25 mouse cellular contexts compared by ENCODE assay signal in the genomic region with DNA sequence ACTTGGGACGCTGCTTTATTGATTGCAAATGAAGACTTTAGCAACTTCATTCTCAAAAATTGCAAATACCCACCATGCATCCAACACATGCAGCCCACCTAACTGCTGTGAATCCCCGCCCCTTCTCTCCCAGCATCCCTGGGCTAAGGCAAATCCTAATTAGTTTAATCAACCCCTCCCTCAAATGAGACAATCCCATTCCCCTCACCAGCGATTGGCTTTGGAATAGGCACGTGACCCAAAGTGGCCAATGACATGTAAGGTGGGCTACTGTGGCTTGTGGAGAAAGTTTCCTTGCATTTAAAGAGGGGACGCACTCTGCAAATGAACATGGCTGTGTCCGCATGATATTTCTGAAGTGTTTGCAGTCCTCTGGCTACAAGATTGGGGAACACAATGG. TPM values are rescaled to one million over a fixed set of nuclear protein-coding genes. Genes with fewer than 3 reads are reported as not detected.
A peak's percentile ranks its signal among the peaks of the same experiment; 100 is the strongest.
DNase-seq lines count a peak whose midpoint lies in the region; ATAC-seq and TF ChIP-seq lines count a peak whose summit lies in the region.
"Had no signal": no experiment of that assay in that cellular context is flagged by ENCODE, and none has a peak within 500 bp of the region (broad histone marks: within the 10 kb centered on the region; RNA-seq: fewer than 3 reads in every experiment).

No protein-coding gene starts in this region.

- no peak for DNase-seq in testis, postnatal 10 days (ENCODE audit: low spot score)
- DNase-seq in ZHBTc4 (ENCODE audit: low read depth, low spot score): peak; percentile 35
- peak; percentile 70 for DNase-seq in testis, postnatal 14 days (ENCODE audit: low spot score)
- no peak for DNase-seq in cerebellum, adult 8-10 months
- DNase-seq in layer of hippocampus, adult 9-11 months: no peak
- DNase-seq: adrenal gland, adult 2 months; adrenal gland, postnatal 25 days; B cell, adult 2 months; cerebellum, adult 2 months; cerebellum, postnatal 14 days; embryo, embryonic 11 days; gastrocnemius, postnatal 36 days; heart, adult 18-20 months had no signal

- no peaks in the 10 kb centered on the region for H3K27me3 ChIP-seq in hindbrain, embryonic 15.5 days
- H3K27me3 ChIP-seq in hindbrain, embryonic 16.5 days (replicated peaks; ENCODE audit: control insufficient read depth, insufficient read depth, low read length): no peaks in the 10 kb centered on the region
- H3K27me3 ChIP-seq in testis, adult 2 months (ENCODE audit: control insufficient read depth, insufficient read depth, low read length): no peaks in the 10 kb centered on the region
- H3K27me3 ChIP-seq: embryonic facial prominence, embryonic 15.5 days had no signal

- no peak overlapping the region for H3K4me3 ChIP-seq in hindbrain, embryonic 15.5 days
- H3K4me3 ChIP-seq in hindbrain, embryonic 16.5 days (ENCODE audit: low read length): no peak overlapping the region
- H3K4me3 ChIP-seq in testis, adult 2 months (ENCODE audit: control insufficient read depth, low read depth, low read length): peak overlapping the region; percentile 19; the same call in 1 of the 2 replicates
- H3K4me3 ChIP-seq: embryonic facial prominence, embryonic 15.5 days; erythroblast, embryonic 14.5 days; forebrain, embryonic 10.5 days; heart, embryonic 10.5 days; hindbrain, embryonic 13.5 days had no signal

- 0 out of 2 replicates have a peak overlapping the region, but pooled peaks have one; percentile 3 for H3K4me2 ChIP-seq in hindbrain, embryonic 15.5 days
- H3K4me2 ChIP-seq in hindbrain, embryonic 16.5 days (ENCODE audit: low read length): no peak overlapping the region; the same call in 1 of the 2 replicates
- H3K4me2 ChIP-seq: embryonic facial prominence, embryonic 15.5 days had no signal

- H3K36me3 ChIP-seq in hindbrain, embryonic 15.5 days: no peaks in the 10 kb centered on the region
- H3K36me3 ChIP-seq in hindbrain, embryonic 16.5 days (ENCODE audit: control insufficient read depth, insufficient read depth, low read length): no peaks in the 10 kb centered on the region
- no peaks in the 10 kb centered on the region for H3K36me3 ChIP-seq in testis, adult 2 months (ENCODE audit: control insufficient read depth, insufficient read depth, low read length)
- H3K36me3 ChIP-seq: embryonic facial prominence, embryonic 15.5 days; forebrain, embryonic 10.5 days; heart, embryonic 10.5 days; hindbrain, embryonic 13.5 days had no signal

- H3K27ac ChIP-seq in hindbrain, embryonic 15.5 days (replicated peaks): no peak overlapping the region
- H3K27ac ChIP-seq in hindbrain, embryonic 16.5 days (ENCODE audit: low read depth, low read length): no peak overlapping the region
- H3K27ac ChIP-seq in testis, adult 2 months (ENCODE audit: control insufficient read depth, insufficient read depth, low read depth, low read length): no peak overlapping the region
- H3K27ac ChIP-seq: embryonic facial prominence, embryonic 15.5 days; forebrain, embryonic 10.5 days; heart, embryonic 10.5 days; hindbrain, embryonic 13.5 days had no signal

- no peaks in the 10 kb centered on the region for H3K9me3 ChIP-seq in hindbrain, embryonic 15.5 days
- no peaks in the 10 kb centered on the region for H3K9me3 ChIP-seq in hindbrain, embryonic 16.5 days (ENCODE audit: control insufficient read depth, low read length)
- H3K9me3 ChIP-seq: embryonic facial prominence, embryonic 15.5 days; forebrain, embryonic 10.5 days; heart, embryonic 10.5 days; hindbrain, embryonic 13.5 days had no signal

- no peaks in the 10 kb centered on the region for H3K4me1 ChIP-seq in hindbrain, embryonic 15.5 days (replicated peaks)
- no peaks in the 10 kb centered on the region for H3K4me1 ChIP-seq in hindbrain, embryonic 16.5 days (ENCODE audit: control insufficient read depth, insufficient read depth, low read depth, low read length)
- H3K4me1 ChIP-seq in testis, adult 2 months (ENCODE audit: control insufficient read depth, insufficient read depth, low read length): peaks cover 8% of the 10 kb centered on the region
- H3K4me1 ChIP-seq: embryonic facial prominence, embryonic 15.5 days; forebrain, embryonic 10.5 days; heart, embryonic 10.5 days; hindbrain, embryonic 13.5 days had no signal

- 77% methylated on average over 6 of the region's 6 CpGs for WGBS in hindbrain, embryonic 15.5 days
- WGBS in hindbrain, embryonic 16.5 days: 71% methylated on average over 6 of the region's 6 CpGs

- TF ChIP-seq CTCF in testis, adult 2 months (IDR thresholded peaks at IDR 0.05; ENCODE audit: control insufficient read depth, insufficient read depth, insufficient replicate concordance, low read depth, low read length): no peak

- ATAC-seq in hindbrain, embryonic 15.5 days (ENCODE audit: low FRiP score, low read depth): no peak
- no peak for ATAC-seq in hindbrain, embryonic 16.5 days
- ATAC-seq: forebrain, embryonic 14.5 days; inflammation-experienced regulatory T-cells, adult 6 months had no signal

- no peak for TF ChIP-seq POLR2A in testis, adult 2 months (IDR thresholded peaks at IDR 0.05; ENCODE audit: control insufficient read depth, low read depth, low read length)

- no peak overlapping the region for H3K9ac ChIP-seq in hindbrain, embryonic 15.5 days
- H3K9ac ChIP-seq in hindbrain, embryonic 16.5 days (ENCODE audit: low read depth, low read length): no peak overlapping the region
- H3K9ac ChIP-seq: embryonic facial prominence, embryonic 15.5 days; hindbrain, embryonic 13.5 days had no signal

RNA-seq across cellular contexts. Expression of a gene that starts 15.1 kb away (rescaled TPM):
- polyA plus RNA-seq in hindbrain, embryonic 15.5 days (2015; fragmentation: Nextera tagmentation; extraction: Ambion mirVana): 112 and 126 TPM in 2 replicates
- 117 and 144 TPM in 2 replicates for polyA plus RNA-seq in hindbrain, embryonic 16.5 days (2015; fragmentation: Nextera tagmentation; extraction: Ambion mirVana)
- polyA plus RNA-seq in testis, adult 2 months (2012; rRNA removed): 0.20 and 0.25 TPM in 2 replicates
- polyA plus RNA-seq: adrenal gland, adult 2 months; erythroblast, embryonic 14.5 days; inflammation-experienced regulatory T-cells, adult 6 months had no signal

RNA-seq across cellular contexts. Expression of a gene that starts 50.4 kb away (rescaled TPM):
- not detected in 2 replicates for polyA plus RNA-seq in hindbrain, embryonic 15.5 days (2015; fragmentation: Nextera tagmentation; extraction: Ambion mirVana)
- polyA plus RNA-seq in hindbrain, embryonic 16.5 days (2015; fragmentation: Nextera tagmentation; extraction: Ambion mirVana): not detected in 2 replicates
- not detected in 2 replicates for polyA plus RNA-seq in testis, adult 2 months (2012; rRNA removed)
- polyA plus RNA-seq: adrenal gland, adult 2 months; cerebellum, adult 2 months; embryonic facial prominence, embryonic 11.5 days; embryonic facial prominence, embryonic 15.5 days; erythroblast, embryonic 14.5 days; forebrain, embryonic 10.5 days; forebrain, embryonic 14.5 days; heart, embryonic 10.5 days; heart, embryonic 14.5 days; hindbrain, embryonic 13.5 days; inflammation-experienced regulatory T-cells, adult 6 months had no signal

RNA-seq across cellular contexts. Expression of a gene that starts 51.9 kb away (rescaled TPM):
- polyA plus RNA-seq in hindbrain, embryonic 15.5 days (2015; fragmentation: Nextera tagmentation; extraction: Ambion mirVana): not detected in 2 replicates
- polyA plus RNA-seq in hindbrain, embryonic 16.5 days (2015; fragmentation: Nextera tagmentation; extraction: Ambion mirVana): not detected in 2 replicates
- polyA plus RNA-seq in testis, adult 2 months (2012; rRNA removed): 1.5 and 2.2 TPM in 2 replicates
- polyA plus RNA-seq: adrenal gland, adult 2 months; cerebellum, adult 2 months; embryonic facial prominence, embryonic 11.5 days; embryonic facial prominence, embryonic 15.5 days; erythroblast, embryonic 14.5 days; forebrain, embryonic 10.5 days; forebrain, embryonic 14.5 days; heart, embryonic 10.5 days; heart, embryonic 14.5 days; hindbrain, embryonic 13.5 days; inflammation-experienced regulatory T-cells, adult 6 months had no signal

Comparison
In these comparisons a context has a peak if more than half of its experiments do, and no peak if none do; other contexts are left out.
1. DNase-seq: peak in ZHBTc4 (single experiment) and testis, postnatal 14 days (single experiment); none in testis, postnatal 10 days (single experiment), cerebellum, adult 8-10 months (single experiment) and layer of hippocampus, adult 9-11 months (single experiment).
2. RNA of a gene that starts 15.1 kb away (polyA plus RNA-seq): 117 to 144 TPM in hindbrain, embryonic 16.5 days and 112 to 126 TPM in hindbrain, embryonic 15.5 days; 0.20 to 0.25 TPM in testis, adult 2 months; every median in the first group is over 10 times any median in the second.